Mouse (Mus musculus) adrenal gland, postnatal 36 days (tissue): ENCODE measurements at regions not wholly inside any gene's neighbourhood (a gene's known extent, or its start where the extent isn't known, plus 50 kb on each side); places are given as distances from the start of the nearest gene placed in this dataset.

Source experiments
- DNase-seq, 2 experiments: peaks; one replicate each; pipeline ENCODE4 v3.0.0; 2021; ENCODE audit warnings: mixed read lengths in 1 of 2

DNA sequence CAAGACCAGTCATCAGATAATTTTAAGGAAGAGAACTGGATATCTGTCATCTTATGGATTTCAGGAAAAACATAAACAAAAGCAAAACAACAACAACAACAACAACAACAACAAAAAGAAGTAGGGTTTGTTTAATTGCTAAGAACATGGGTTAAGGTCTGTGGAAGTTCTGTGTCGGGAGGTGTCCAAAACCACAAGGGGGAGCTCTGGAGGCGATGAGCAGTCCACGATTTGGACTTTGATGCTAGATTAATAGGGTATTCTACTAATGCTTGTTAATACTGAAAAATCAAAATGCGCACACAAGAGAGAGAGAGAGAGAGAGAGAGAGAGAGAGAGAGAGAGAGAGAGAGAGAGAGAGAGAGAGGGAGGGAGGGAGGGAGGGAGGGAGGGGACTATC lies 692.0 kb upstream of the Car10 start:
- DNase-seq, result peak; percentile 30 to 44

DNA sequence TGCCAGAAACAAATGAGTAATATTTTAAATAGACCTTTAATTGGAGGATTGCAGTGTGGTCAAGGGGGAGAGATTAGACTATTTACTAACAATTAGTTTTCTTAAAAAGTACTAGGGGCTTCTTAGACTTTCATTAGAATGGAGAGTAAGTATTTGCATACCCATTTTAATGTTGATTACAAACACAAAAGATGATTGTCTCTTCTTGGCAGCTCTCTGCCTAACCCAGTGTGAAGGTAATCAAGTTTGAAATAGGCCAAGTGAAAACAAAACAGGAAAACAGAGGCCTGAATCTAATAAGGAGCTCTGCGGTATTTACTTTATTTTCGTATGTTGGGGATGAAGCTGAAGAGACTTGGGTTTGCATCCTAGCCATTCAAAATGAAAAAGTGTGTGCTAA lies 646.5 kb upstream of the Car10 start:
- DNase-seq, result no peak

DNA sequence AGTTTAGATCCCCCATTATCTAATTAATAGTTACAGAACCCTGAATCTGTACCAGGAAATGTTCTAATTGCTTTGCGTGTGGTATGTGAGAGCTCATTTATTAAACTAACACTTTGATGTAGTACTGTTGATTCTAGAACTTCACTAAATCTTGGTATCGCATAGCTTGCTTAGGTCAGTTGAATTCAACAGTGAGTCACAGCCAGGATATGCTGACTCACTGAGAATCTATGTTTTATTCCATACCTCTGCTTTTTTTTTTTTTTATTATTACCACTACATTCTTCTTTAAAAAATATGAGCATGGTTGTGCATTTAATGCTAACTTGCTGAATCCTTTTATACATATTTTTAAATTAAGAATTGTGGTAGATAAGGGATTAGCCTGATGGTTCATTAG lies 602.5 kb upstream of the Car10 start:
- no peak for DNase-seq
